Mouse (Mus musculus) T-helper 17 cell (primary cell): Measurements from ENCODE around the gene Gfap.

Experiments
- in situ Hi-C, 2 experiments: fragments of 300-600 bp; cut with MboI, MseI; formaldehyde crosslinking; loops; 1 replicate in 1 of 2; 2 replicates in 1 of 2; pipeline ENCODE4 v1.15.1; 2025; ENCODE audit warnings: high pct_unique_total_duplicates in 2 of 2

Gfap gene

GRCm38 (mm10) chr11:102896641-102897040, 4.1 kb downstream of the Gfap start:
- in situ Hi-C loops = loop anchor here (5.0 kb wide), 1 partner anchor 96 kb away; no protein-coding TSS in a partner anchor

DNA sequence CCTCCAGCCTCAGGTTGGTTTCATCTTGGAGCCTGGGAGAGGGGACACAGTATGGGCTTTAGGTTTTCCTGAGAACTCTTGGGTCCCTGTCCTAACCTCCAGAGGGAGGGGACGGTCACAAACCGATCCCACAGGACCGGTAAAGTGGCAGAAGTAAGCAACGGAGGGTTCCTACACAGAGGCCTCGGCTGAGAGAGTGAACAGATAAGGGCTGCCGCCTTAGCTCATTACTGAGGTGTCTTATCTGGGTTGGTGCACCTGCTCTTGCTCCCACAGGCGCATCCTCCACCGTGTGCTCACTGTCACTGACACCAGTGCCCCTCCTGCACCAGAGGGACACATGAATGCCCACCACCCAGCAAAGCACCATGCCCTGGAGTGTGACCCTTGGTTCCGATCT, 4.9 kb downstream of the Gfap start:
- in situ Hi-C loops = loop anchor here (5.0 kb wide), 1 partner anchor 97 kb away; no protein-coding TSS in a partner anchor

DNA sequence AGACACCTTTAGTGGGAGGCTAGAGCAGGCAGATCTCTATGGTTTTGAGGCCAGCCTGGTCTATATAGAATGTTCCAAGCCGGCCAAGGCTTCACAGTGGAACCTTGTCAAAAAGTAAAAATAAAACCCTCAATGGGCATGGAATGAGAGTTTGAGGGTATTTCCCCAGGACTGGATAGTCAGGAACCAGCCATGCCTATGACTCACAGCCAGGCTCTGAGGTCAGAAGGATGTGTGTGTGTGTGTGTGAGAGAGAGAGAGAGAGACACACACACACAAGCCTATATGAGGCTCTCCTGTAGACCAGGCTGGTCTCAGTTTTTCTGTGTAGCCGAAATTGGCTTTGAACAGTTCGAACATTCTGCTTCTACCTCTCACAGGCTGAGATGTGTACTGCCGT, 6.0 kb downstream of the Gfap start:
- in situ Hi-C loops = loop anchor here (5.0 kb wide), 1 partner anchor 98 kb away; no protein-coding TSS in a partner anchor

DNA sequence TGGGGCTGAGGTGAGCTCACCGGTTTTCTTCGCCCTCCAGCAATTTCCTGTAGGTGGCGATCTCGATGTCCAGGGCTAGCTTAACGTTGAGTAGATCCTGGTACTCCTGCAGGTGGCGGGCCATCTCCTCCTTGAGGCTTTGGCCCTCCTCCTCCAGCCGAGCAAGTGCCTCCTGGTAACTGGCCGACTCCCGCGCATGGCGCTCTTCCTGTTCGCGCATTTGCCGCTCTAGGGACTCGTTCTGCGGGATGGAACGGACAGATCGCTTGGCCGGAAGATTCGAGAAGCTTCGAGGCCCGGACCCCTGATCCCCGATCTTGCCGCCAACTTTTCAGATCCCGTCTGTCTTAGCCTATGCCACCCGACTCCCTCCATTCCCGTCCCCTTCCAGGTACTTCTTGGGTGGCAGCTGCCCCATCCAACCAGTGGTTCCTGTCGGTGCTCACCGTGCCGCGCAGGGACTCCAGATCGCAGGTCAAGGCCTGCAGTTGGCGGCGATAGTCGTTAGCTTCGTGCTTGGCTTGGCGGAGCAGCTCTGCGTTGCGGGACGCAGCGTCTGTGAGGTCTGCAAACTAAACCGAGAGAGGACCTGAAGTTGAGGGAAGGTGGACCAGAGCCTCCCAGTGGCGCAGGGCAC, 7.6 kb downstream of the Gfap start:
- in situ Hi-C loops = no loop called here

GRCm38 (mm10) chr11:102890096-102890495, 10.6 kb downstream of the Gfap start:
- in situ Hi-C loops = no loop called here

DNA sequence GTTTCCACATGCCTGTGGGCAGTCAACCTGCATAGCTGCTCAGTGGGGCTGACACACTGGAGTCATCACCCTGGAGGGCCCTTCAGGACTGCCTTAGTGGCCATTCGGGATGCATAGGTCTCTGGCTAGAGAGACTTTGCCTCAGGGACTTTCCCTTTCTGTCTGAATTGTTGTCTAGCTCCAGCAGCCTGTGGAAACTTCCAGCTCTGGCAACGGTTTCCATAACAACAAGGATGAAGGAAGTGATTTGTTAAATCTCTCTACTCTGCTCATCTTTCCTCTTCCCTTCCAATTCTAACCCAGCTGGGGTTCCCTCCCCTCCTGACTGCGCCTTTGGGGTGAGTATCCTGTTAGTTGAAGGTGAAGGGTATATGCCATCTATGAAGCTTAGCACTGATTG, 12.6 kb downstream of the Gfap start:
- in situ Hi-C loops = loop anchor here in 1 of 2 experiments (10.0 kb wide), 1 partner anchor 1233 kb away; no protein-coding TSS in a partner anchor

- in situ Hi-C loops = loop anchor here in 1 of 2 experiments (10.0 kb wide), 1 partner anchor 1233 kb away; no protein-coding TSS in a partner anchor
Observed at GRCm38 (mm10) chr11:102887433-102887832, 13.3 kb downstream of the Gfap start.

GRCm38 (mm10) chr11:102884616-102885219, 16.0 kb downstream of the Gfap start, which contains the start of gene Fam187a:
TSS of gene Fam187a (plus strand) at chr11:102885169.
- in situ Hi-C loops = loop anchor here in 1 of 2 experiments (10.0 kb wide), 1 partner anchor 1230 kb away; no protein-coding TSS in a partner anchor

GRCm38 (mm10) chr11:102881314-102882198, 19.2 kb downstream of the Gfap start:
- in situ Hi-C loops = loop anchor here in 1 of 2 experiments (10.0 kb wide), 1 partner anchor 1227 kb away; no protein-coding TSS in a partner anchor

- in situ Hi-C loops = loop anchor here in 1 of 2 experiments (10.0 kb wide), 1 partner anchor 1226 kb away; no protein-coding TSS in a partner anchor
Observed at GRCm38 (mm10) chr11:102880585-102881313, 20.0 kb downstream of the Gfap start, which contains the start of the genes Eftud2 and Ccdc103. TSS of gene Eftud2 (minus strand) at chr11:102880985. TSS of gene Ccdc103 (plus strand) at chr11:102881204.

DNA sequence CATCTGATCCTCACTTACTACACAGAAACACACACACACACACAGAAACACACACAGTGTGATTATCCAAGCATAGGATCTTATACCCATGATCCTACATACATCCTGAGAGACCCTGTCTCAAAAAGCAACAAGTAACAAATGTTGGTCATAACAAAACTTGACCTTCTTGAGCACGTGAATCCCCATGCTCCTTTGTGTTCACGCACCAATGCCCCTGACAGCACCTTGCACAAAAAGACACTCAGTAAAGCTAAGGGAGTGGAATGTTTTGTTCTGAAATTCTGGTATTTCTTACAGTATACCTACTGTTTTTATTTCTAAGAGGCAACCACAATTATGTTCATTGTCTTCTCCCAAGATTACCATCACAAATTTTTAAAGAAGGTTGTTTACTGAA, 21.2 kb downstream of the Gfap start:
- in situ Hi-C loops = no loop called here

DNA sequence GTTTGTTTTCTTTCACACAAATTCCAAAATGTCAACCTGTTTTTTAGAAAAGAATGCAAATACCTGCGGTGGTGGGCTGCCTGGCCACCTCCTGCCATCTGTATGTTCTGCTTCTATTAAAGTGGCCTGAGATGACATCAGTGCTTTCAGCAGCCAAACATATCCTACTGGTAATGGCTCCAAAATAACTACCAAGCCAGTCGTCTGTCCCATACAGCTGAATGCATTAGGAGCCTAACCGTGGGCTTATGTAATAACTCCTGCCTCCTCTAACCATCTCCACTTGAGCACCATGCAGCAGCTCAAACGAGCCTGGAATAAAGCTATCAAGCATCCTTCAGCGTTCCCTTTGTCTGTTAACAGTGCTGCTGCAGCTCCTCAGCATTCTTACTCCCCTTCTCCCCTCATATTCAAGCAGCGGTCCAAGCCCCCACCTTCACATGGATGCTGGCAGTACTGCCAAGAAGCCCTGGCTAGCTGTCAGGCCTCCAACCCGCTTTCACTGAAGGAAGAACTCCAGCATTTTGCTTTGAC, 25.8 kb downstream of the Gfap start:
- in situ Hi-C loops = no loop called here

- in situ Hi-C loops = no loop called here
Observed at GRCm38 (mm10) chr11:102864272-102864671, 36.4 kb downstream of the Gfap start.

DNA sequence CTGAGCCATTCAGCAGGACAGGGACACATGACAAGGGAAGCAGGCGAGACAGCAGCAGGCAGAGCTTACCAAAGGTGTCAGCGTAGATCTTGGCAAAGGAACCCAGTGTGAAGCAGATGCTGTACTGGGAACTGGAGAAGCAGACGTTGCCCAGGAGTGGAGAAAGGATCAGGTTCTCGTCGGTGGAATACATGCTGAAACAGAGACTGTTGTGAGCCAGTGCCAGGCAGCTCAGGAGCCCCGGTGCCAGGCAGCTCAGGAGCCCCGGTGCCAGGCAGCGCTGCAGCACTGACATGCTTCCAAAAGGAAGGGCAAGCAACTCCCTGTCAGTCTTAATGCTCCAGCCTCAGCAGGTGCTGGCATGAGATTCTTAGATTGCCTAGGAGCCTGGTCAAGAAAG, 40.8 kb downstream of the Gfap start:
- in situ Hi-C loops = no loop called here

DNA sequence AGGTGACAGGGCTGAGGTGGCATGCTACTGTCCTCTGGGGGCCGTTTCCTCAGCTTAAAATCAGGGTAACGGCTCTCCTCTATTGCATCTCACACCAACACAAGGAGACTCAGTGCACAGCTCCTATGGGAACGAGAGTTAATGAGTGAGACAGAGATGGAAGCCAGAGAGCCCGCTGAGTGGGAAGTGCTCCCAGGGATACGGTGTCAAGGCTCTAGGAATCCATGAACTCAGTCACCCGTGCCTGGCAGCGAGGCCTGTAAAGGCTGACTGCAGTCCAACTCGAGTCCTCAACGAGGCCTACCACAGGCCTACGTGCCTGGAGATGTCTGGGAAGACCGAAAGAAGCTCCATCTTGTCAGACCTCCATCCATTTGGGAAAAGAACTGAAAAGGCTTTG, 41.8 kb downstream of the Gfap start:
- in situ Hi-C loops = no loop called here

DNA sequence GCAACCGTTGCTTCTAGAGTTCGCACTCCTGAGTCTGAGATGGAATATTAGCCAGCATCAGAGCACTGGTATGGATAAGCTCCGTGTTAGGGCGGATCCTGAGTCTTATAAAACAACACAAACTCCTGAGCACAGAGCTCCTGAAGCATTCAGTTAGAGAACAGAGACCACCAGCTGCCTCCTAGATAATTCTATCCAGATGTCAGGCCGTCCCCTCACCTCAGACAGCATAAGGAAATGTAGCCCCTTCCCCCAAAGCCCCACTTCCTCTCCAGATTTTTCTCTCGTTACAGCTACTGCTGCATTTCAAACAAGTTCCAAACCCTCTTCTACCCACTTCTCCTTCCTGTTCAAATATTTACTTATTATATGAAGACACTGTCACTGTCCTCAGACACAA, 44.8 kb downstream of the Gfap start:
- in situ Hi-C loops = no loop called here

GRCm38 (mm10) chr11:102853760-102854159, 47.0 kb downstream of the Gfap start:
- in situ Hi-C loops = loop anchor here in 1 of 2 experiments (5.0 kb wide), 1 partner anchor 76 kb away; no protein-coding TSS in a partner anchor

DNA sequence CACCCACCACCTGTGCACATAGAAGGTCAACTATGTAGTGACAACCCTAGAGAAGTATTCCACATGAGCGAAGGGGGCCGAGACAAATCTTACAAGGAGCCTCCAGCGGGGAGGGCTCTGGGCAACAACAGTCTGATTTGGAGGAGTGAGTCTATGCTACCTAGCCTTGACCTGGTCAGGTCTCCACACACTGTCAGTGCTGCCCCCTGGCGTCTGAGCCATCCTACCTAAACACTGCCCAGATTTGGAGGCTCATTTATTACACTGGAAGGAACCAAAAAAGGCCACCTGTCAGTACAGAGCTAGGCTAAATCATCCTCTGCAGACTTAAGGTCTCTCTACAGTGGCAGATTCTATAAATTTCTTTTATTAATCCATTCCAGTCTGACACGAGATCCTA, 48.8 kb downstream of the Gfap start:
- in situ Hi-C loops = loop anchor here in 1 of 2 experiments (5.0 kb wide), 1 partner anchor 75 kb away; no protein-coding TSS in a partner anchor

DNA sequence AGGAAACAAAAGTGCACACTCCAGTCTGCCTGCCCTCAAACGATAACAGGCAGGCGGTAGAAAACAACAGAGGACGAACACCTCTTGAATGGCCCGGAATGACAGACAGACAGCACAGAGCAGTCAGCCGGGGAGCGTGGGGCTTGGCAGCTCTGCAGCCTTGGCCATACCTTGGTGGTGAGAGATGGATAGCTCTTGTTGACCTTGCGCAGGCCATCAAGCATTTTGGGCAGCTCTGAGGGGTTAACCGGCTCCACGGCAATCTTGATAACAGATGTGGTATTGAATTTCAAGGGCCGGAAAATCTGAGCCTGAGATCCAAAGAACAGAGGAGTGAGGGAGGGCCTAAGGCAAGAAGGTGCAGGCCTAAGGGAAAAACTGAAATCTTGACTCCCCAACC, 54.8 kb downstream of the Gfap start:
- in situ Hi-C loops = no loop called here

- in situ Hi-C loops = loop anchor here in 1 of 2 experiments (5.0 kb wide), 1 partner anchor 56 kb away; no protein-coding TSS in a partner anchor
Observed at GRCm38 (mm10) chr11:102838616-102839150, 62.0 kb downstream of the Gfap start.
